Mouse (Mus musculus) heart, embryonic 12.5 days (tissue): Measurements from ENCODE around the gene Lamb1. TPM values are rescaled to one million over a fixed set of nuclear protein-coding genes. Genes with fewer than 3 reads are reported as not detected.

Experiments used
- ATAC-seq: fragments of 200-750 bp; cut with Nextera tagmentation; 2 replicates; pipeline ENCODE4 v1.8.0; 2017; ENCODE audit warnings: moderate TSS enrichment, moderate library complexity; ENCODE audit not compliant: insufficient number of reproducible peaks, low FRiP score
- H3K27ac ChIP-seq: fragments of 300-500 bp; sonication (generic); 2 replicates; pipeline ENCODE4 v1.5.1; 2016; ENCODE audit warnings: mild to moderate bottlenecking, moderate library complexity; ENCODE audit not compliant: poor library complexity, severe bottlenecking
- H3K27me3 ChIP-seq: fragments of 300-500 bp; sonication (generic); replicated peaks from 2 replicates; pipeline ENCODE4 v1.6.1; 2016; ENCODE audit warnings: mild to moderate bottlenecking, moderate library complexity
- H3K36me3 ChIP-seq: fragments of 300-500 bp; sonication (generic); 2 replicates; pipeline ENCODE4 v1.6.1; 2016; ENCODE audit warnings: mild to moderate bottlenecking, moderate library complexity
- H3K4me1 ChIP-seq: fragments of 300-500 bp; sonication (generic); replicated peaks from 2 replicates; pipeline ENCODE4 v1.6.1; 2016; ENCODE audit warnings: mild to moderate bottlenecking
- H3K4me2 ChIP-seq: fragments of 300-500 bp; sonication (generic); 2 replicates; pipeline ENCODE4 v1.6.1; 2016; ENCODE audit warnings: mild to moderate bottlenecking, moderate library complexity
- H3K4me3 ChIP-seq: fragments of 300-500 bp; sonication (generic); 2 replicates; pipeline ENCODE4 v1.5.1; 2016; ENCODE audit warnings: mild to moderate bottlenecking
- H3K9ac ChIP-seq: fragments of 300-500 bp; sonication (generic); 2 replicates; pipeline ENCODE4 v1.6.1; 2016; ENCODE audit warnings: mild to moderate bottlenecking, moderate library complexity
- H3K9me3 ChIP-seq: fragments of 300-500 bp; sonication (generic); replicated peaks from 2 replicates; pipeline ENCODE4 v1.6.1; 2016; ENCODE audit warnings: mild to moderate bottlenecking, moderate library complexity
- WGBS: fragments of 180-500 bp; shearing (Covaris S2); methylation state at CpG from one replicate; pipeline ENCODE4 v1.1.7; 2016; 5-methylcytosine and 5-hydroxymethylcytosine counted together
- polyA plus RNA-seq: library from polyadenylated mRNA; unstranded; fragments of >200 nt; fragmentation: Nextera tagmentation; extraction: Ambion mirVana; gene quantifications from 2 replicates; pipeline ENCODE4 v1.2.1, GENCODE M21; 2016

Gene Lamb1
- polyA plus RNA-seq, 1 experiment from 2014 or later, result 127 TPM

- peak overlapping the region; percentile 88 for H3K27ac ChIP-seq
- no peak overlapping the region for H3K9ac ChIP-seq
- H3K4me2 ChIP-seq, result peak overlapping the region; percentile 49
- H3K36me3 ChIP-seq, result peaks cover 75% of the 10 kb centered on the region
- ATAC-seq, result no peak
- 35% methylated on average over 5 of the region's 5 CpGs for WGBS
- H3K4me3 ChIP-seq, result no peak overlapping the region
- peaks cover 70% of the 10 kb centered on the region for H3K4me1 ChIP-seq
- H3K27me3 ChIP-seq, result no peaks in the 10 kb centered on the region
- H3K9me3 ChIP-seq, result no peaks in the 10 kb centered on the region
These were observed 5.7 kb downstream of the Lamb1 start for GRCm38 (mm10) chr12:31270776-31271175.

GRCm38 (mm10) chr12:31271361-31272011, 6.5 kb downstream of the Lamb1 start:
- peak; percentile 74 for ATAC-seq

GRCm38 (mm10) chr12:31272012-31272735, 7.1 kb downstream of the Lamb1 start:
- Histone ChIP-seq H3K36me3 (peaks cover 83% of the 10 kb centered on the region), H3K27ac (peak overlapping the region; percentile 88), H3K9ac (0 out of 2 replicates have a peak overlapping the region, but pooled peaks have one; percentile 7), H3K4me1 (peaks cover 65% of the 10 kb centered on the region), H3K4me3 (no peak overlapping the region), H3K27me3 (no peaks in the 10 kb centered on the region), H3K4me2 (peak overlapping the region; percentile 49), H3K9me3 (no peaks in the 10 kb centered on the region)
- 45% methylated on average over 8 of the region's 8 CpGs for WGBS
- ATAC-seq, result peak; percentile 49

More at GRCm38 (mm10) chr12:31271361-31272011, 6.5 kb downstream of the Lamb1 start:
- H3K9me3 ChIP-seq, result no peaks in the 10 kb centered on the region
- no peak overlapping the region for H3K4me3 ChIP-seq
- 14% methylated on average over 16 of the region's 16 CpGs for WGBS
- peak overlapping the region; percentile 88 for H3K27ac ChIP-seq
- 0 out of 2 replicates have a peak overlapping the region, but pooled peaks have one; percentile 7 for H3K9ac ChIP-seq
- H3K27me3 ChIP-seq, result no peaks in the 10 kb centered on the region
- H3K4me1 ChIP-seq, result peaks cover 70% of the 10 kb centered on the region
- peaks cover 82% of the 10 kb centered on the region for H3K36me3 ChIP-seq
- peak overlapping the region; percentile 49 for H3K4me2 ChIP-seq

- Histone ChIP-seq H3K4me2 (no peak overlapping the region), H3K27me3 (no peaks in the 10 kb centered on the region), H3K4me1 (peaks cover 61% of the 10 kb centered on the region), H3K9ac (no peak overlapping the region), H3K9me3 (no peaks in the 10 kb centered on the region), H3K36me3 (peaks cover 86% of the 10 kb centered on the region), H3K4me3 (no peak overlapping the region), H3K27ac (no peak overlapping the region)
- ATAC-seq, result no peak
- WGBS, result 69% methylated on average over 2 of the region's 2 CpGs
These were observed 7.8 kb downstream of the Lamb1 start for GRCm38 (mm10) chr12:31272846-31273245.

- Histone ChIP-seq H3K4me3 (no peak overlapping the region), H3K4me1 (peaks cover 59% of the 10 kb centered on the region), H3K27me3 (no peaks in the 10 kb centered on the region), H3K4me2 (no peak overlapping the region), H3K36me3 (peaks cover 88% of the 10 kb centered on the region), H3K27ac (no peak overlapping the region), H3K9me3 (no peaks in the 10 kb centered on the region), H3K9ac (no peak overlapping the region)
- no peak for ATAC-seq
- WGBS, result 90% methylated on average over 7 of the region's 7 CpGs
These were observed 8.6 kb downstream of the Lamb1 start for GRCm38 (mm10) chr12:31273646-31274045.

- ATAC-seq, result peak; percentile 45; the same call in 1 of the 2 replicates
- Histone ChIP-seq H3K4me2 (no peak overlapping the region), H3K9me3 (no peaks in the 10 kb centered on the region), H3K4me3 (no peak overlapping the region), H3K9ac (no peak overlapping the region), H3K27me3 (no peaks in the 10 kb centered on the region), H3K4me1 (peaks cover 61% of the 10 kb centered on the region), H3K36me3 (peaks cover 90% of the 10 kb centered on the region), H3K27ac (peak overlapping the region; percentile 37)
- WGBS, result 70% methylated on average over 10 of the region's 10 CpGs
These were observed 10.4 kb downstream of the Lamb1 start for GRCm38 (mm10) chr12:31275411-31275810.

- H3K9ac ChIP-seq, result no peak overlapping the region
- 78% methylated on average over 11 of the region's 11 CpGs for WGBS
- no peaks in the 10 kb centered on the region for H3K27me3 ChIP-seq
- no peak overlapping the region for H3K4me3 ChIP-seq
- ATAC-seq, result no peak
- H3K27ac ChIP-seq, result peak overlapping the region; percentile 12; the same call in 1 of the 2 replicates
- peaks cover 92% of the 10 kb centered on the region for H3K36me3 ChIP-seq
- peaks cover 49% of the 10 kb centered on the region for H3K4me1 ChIP-seq
- no peaks in the 10 kb centered on the region for H3K9me3 ChIP-seq
- H3K4me2 ChIP-seq, result no peak overlapping the region
These were observed 13.2 kb downstream of the Lamb1 start for GRCm38 (mm10) chr12:31278270-31278669.

- Histone ChIP-seq H3K9me3 (no peaks in the 10 kb centered on the region), H3K27ac (peak overlapping the region; percentile 78), H3K27me3 (no peaks in the 10 kb centered on the region), H3K4me2 (0 out of 2 replicates have a peak overlapping the region, but pooled peaks have one; percentile 1), H3K36me3 (peaks cover 91% of the 10 kb centered on the region), H3K4me3 (no peak overlapping the region), H3K4me1 (peaks cover 34% of the 10 kb centered on the region), H3K9ac (no peak overlapping the region)
- 41% methylated on average over 7 of the region's 7 CpGs for WGBS
- ATAC-seq, result no peak
These were observed 15.3 kb downstream of the Lamb1 start for GRCm38 (mm10) chr12:31280318-31280717.

GRCm38 (mm10) chr12:31281100-31281591, 16.1 kb downstream of the Lamb1 start:
- Histone ChIP-seq H3K4me1 (peaks cover 30% of the 10 kb centered on the region), H3K36me3 (peaks cover 91% of the 10 kb centered on the region), H3K9me3 (no peaks in the 10 kb centered on the region), H3K9ac (no peak overlapping the region), H3K27me3 (no peaks in the 10 kb centered on the region), H3K4me3 (no peak overlapping the region), H3K4me2 (no peak overlapping the region), H3K27ac (peak overlapping the region; percentile 78; the same call in 1 of the 2 replicates)
- ATAC-seq, result no peak
- 72% methylated on average over 9 of the region's 9 CpGs for WGBS

GRCm38 (mm10) chr12:31282241-31282640, 17.2 kb downstream of the Lamb1 start:
- Histone ChIP-seq H3K9me3 (no peaks in the 10 kb centered on the region), H3K27me3 (no peaks in the 10 kb centered on the region), H3K4me1 (peaks cover 30% of the 10 kb centered on the region), H3K4me3 (no peak overlapping the region), H3K9ac (no peak overlapping the region), H3K27ac (no peak overlapping the region), H3K4me2 (no peak overlapping the region), H3K36me3 (peaks cover 91% of the 10 kb centered on the region)
- no peak for ATAC-seq
- WGBS, result 43% methylated on average over 5 of the region's 5 CpGs

- H3K4me3 ChIP-seq, result no peak overlapping the region
- no peak for ATAC-seq
- no peak overlapping the region for H3K9ac ChIP-seq
- H3K9me3 ChIP-seq, result no peaks in the 10 kb centered on the region
- no peak overlapping the region for H3K27ac ChIP-seq
- H3K4me1 ChIP-seq, result peaks cover 26% of the 10 kb centered on the region
- H3K27me3 ChIP-seq, result no peaks in the 10 kb centered on the region
- H3K36me3 ChIP-seq, result peaks cover 91% of the 10 kb centered on the region
- no peak overlapping the region for H3K4me2 ChIP-seq
- 87% methylated on average over 4 of the region's 4 CpGs for WGBS
These were observed 18.1 kb downstream of the Lamb1 start for GRCm38 (mm10) chr12:31283131-31283530.
